Mouse (Mus musculus) liver, adult (tissue): ENCODE data around the gene Lct.

Experiments used
- GATA4 ChIP-seq: IDR thresholded peaks from 2 replicates; pipeline ENCODE4 v1.6.1; 2014; ENCODE audit warnings: mild to moderate bottlenecking, low read length; ENCODE audit not compliant: insufficient replicate concordance

Lct gene

GRCm38 (mm10) chr1:128323026-128323643 lies 5.0 kb downstream of the Lct start:
- no peak for TF ChIP-seq GATA4

GRCm38 (mm10) chr1:128314665-128315064 lies 13.5 kb downstream of the Lct start:
- no peak for TF ChIP-seq GATA4

GRCm38 (mm10) chr1:128309043-128309442 lies 19.1 kb downstream of the Lct start:
- no peak for TF ChIP-seq GATA4

GRCm38 (mm10) chr1:128303900-128304299 lies 24.2 kb downstream of the Lct start:
- no peak for TF ChIP-seq GATA4

- no peak for TF ChIP-seq GATA4
Measured at GRCm38 (mm10) chr1:128295717-128296528, 32.2 kb downstream of the Lct start.

- TF ChIP-seq GATA4: no peak
Measured at GRCm38 (mm10) chr1:128295296-128295695, 32.8 kb downstream of the Lct start.

GRCm38 (mm10) chr1:128293524-128293923 lies 34.6 kb downstream of the Lct start:
- TF ChIP-seq GATA4: no peak

- TF ChIP-seq GATA4: no peak
Measured at GRCm38 (mm10) chr1:128290295-128290694, 37.8 kb downstream of the Lct start.

GRCm38 (mm10) chr1:128285136-128285535 lies 43.0 kb downstream of the Lct start:
- no peak for TF ChIP-seq GATA4

GRCm38 (mm10) chr1:128284157-128284690 lies 43.9 kb downstream of the Lct start:
- no peak for TF ChIP-seq GATA4

GRCm38 (mm10) chr1:128282924-128283323 lies 45.2 kb downstream of the Lct start:
- no peak for TF ChIP-seq GATA4

GRCm38 (mm10) chr1:128281753-128282152 lies 46.4 kb downstream of the Lct start:
- TF ChIP-seq GATA4: no peak

- no peak for TF ChIP-seq GATA4
Measured at GRCm38 (mm10) chr1:128278563-128278962, 49.6 kb downstream of the Lct start.

- no peak for TF ChIP-seq GATA4
Measured at GRCm38 (mm10) chr1:128275908-128276307, 52.2 kb downstream of the Lct start.

- no peak for TF ChIP-seq GATA4
Measured at GRCm38 (mm10) chr1:128270731-128271130, 57.4 kb downstream of the Lct start.

GRCm38 (mm10) chr1:128244727-128245355 lies 83.3 kb downstream of the Lct start:
- no peak for TF ChIP-seq GATA4
